ENCODE assay signal across 8 mouse cellular contexts in genomic region chr9:31348915-31349314, GRCm38 (mm10). TPM values are rescaled to one million over a fixed set of nuclear protein-coding genes. Genes with fewer than 3 reads are reported as not detected.
DNase-seq lines count a peak whose midpoint lies in the region; ATAC-seq and TF ChIP-seq lines count a peak whose summit lies in the region.

No protein-coding gene starts in this region.

- H3K4me2 ChIP-seq in forebrain, embryonic 11.5 days (ENCODE audit: low read depth, low read length, severe bottlenecking), result no peak overlapping the region

- no peak for ATAC-seq in forebrain, embryonic 11.5 days (replicated peaks; ENCODE audit: low FRiP score)
- peak; percentile 80 to 83 for ATAC-seq in hematopoietic stem cell, adult 5-6 weeks (replicated peaks in 1 of 2; ENCODE audit: insufficient read depth in 1 of 2, low FRiP score in 2 of 2, low TSS enrichment in 1 of 2, low read depth in 1 of 2, poor library complexity in 2 of 2, severe bottlenecking in 2 of 2)

- no peaks in the 10 kb centered on the region for H3K27me3 ChIP-seq in ES-Bruce4 (ENCODE audit: control insufficient read depth, insufficient read depth, low read length, poor library complexity, severe bottlenecking)
- no peaks in the 10 kb centered on the region for H3K27me3 ChIP-seq in forebrain, embryonic 11.5 days (ENCODE audit: control insufficient read depth, insufficient read depth, low read length)

- TF ChIP-seq CTCF in ES-Bruce4 (IDR thresholded peaks at IDR 0.05; ENCODE audit: low read depth, low read length), result peak; percentile 98

- no peak overlapping the region for H3K9ac ChIP-seq in ES-Bruce4 (ENCODE audit: low read depth, poor library complexity, severe bottlenecking)
- H3K9ac ChIP-seq in forebrain, embryonic 11.5 days (ENCODE audit: low read length), result no peak overlapping the region

- H3K9me3 ChIP-seq in ES-Bruce4 (replicated peaks; ENCODE audit: control insufficient read depth, insufficient read depth, low read length, poor library complexity, severe bottlenecking), result no peaks in the 10 kb centered on the region
- H3K9me3 ChIP-seq in forebrain, embryonic 11.5 days (ENCODE audit: control insufficient read depth, low read length), result no peaks in the 10 kb centered on the region

- TF ChIP-seq EP300 in ES-Bruce4 (IDR thresholded peaks at IDR 0.05; ENCODE audit: insufficient read depth, low read depth, low read length), result no peak

- no peaks in the 10 kb centered on the region for H3K36me3 ChIP-seq in ES-Bruce4 (ENCODE audit: control insufficient read depth, insufficient read depth, low read length, poor library complexity, severe bottlenecking)
- no peaks in the 10 kb centered on the region for H3K36me3 ChIP-seq in forebrain, embryonic 11.5 days (ENCODE audit: control insufficient read depth, insufficient read depth, low read length)

- peak; percentile 30 for DNase-seq in c-Kit-negative CD71-positive TER-119-positive erythroid progenitor cells, embryonic 14.5 days (ENCODE audit: low read depth, low spot score)
- peak; percentile 79 for DNase-seq in forebrain, embryonic 11.5 days (ENCODE audit: low spot score)
- DNase-seq in layer of hippocampus, adult 18-20 months (ENCODE audit: low spot score in 2 of 2), result peak; percentile 26 to 77
- DNase-seq in lung, postnatal 10 days, result peak; percentile 80
- DNase-seq in ovary, postnatal 36 days (ENCODE audit: low spot score), result peak; percentile 68
- peak; percentile 63 for DNase-seq in thymus, postnatal 25 days

- H3K27ac ChIP-seq in ES-Bruce4 (ENCODE audit: insufficient read depth, low read length), result no peak overlapping the region
- no peak overlapping the region for H3K27ac ChIP-seq in forebrain, embryonic 11.5 days (ENCODE audit: low read depth, low read length)

- 68% methylated on average over 11 of the region's 11 CpGs for WGBS in forebrain, embryonic 11.5 days

- no peaks in the 10 kb centered on the region for H3K4me1 ChIP-seq in ES-Bruce4 (ENCODE audit: control insufficient read depth, insufficient read depth, low read length)
- H3K4me1 ChIP-seq in forebrain, embryonic 11.5 days (replicated peaks; ENCODE audit: control insufficient read depth, insufficient read depth, low read length), result no peaks in the 10 kb centered on the region

- no peak for TF ChIP-seq POLR2A in ES-Bruce4 (IDR thresholded peaks at IDR 0.05; ENCODE audit: insufficient read depth, low read length)

- H3K4me3 ChIP-seq in ES-Bruce4 (ENCODE audit: low read depth, low read length), result no peak overlapping the region
- no peak overlapping the region for H3K4me3 ChIP-seq in forebrain, embryonic 11.5 days (ENCODE audit: low read depth, low read length)

RNA-seq across cellular contexts. Expression of gene Nfrkb, which starts 37.1 kb away (rescaled TPM):
- 26.3 and 26.6 TPM in 2 replicates for polyA plus RNA-seq in ES-Bruce4 (2011; ENCODE audit: insufficient read depth, insufficient read length, low read depth, missing spikeins)
- 25.6 and 25.7 TPM in 2 replicates for polyA plus RNA-seq in forebrain, embryonic 11.5 days (2014; fragmentation: Nextera tagmentation; extraction: Ambion mirVana)
- total RNA-seq in hematopoietic stem cell, adult 5-6 weeks (2017), result 27.8 and 34.9 TPM in 2 replicates
- 10 to 100 TPM; 27.9 to 28.6 TPM for total RNA-seq in layer of hippocampus, adult 18-20 months (2021)

Comparison
In these comparisons a context has a peak if more than half of its experiments do, and no peak if none do; other contexts are left out.
1. DNase-seq: peak in every context shown above with its lines; median percentile 80 in lung, postnatal 10 days; 79 in forebrain, embryonic 11.5 days; 68 in ovary, postnatal 36 days; 63 in thymus, postnatal 25 days; 52 in layer of hippocampus, adult 18-20 months; 30 in c-Kit-negative CD71-positive TER-119-positive erythroid progenitor cells, embryonic 14.5 days.